Mouse (Mus musculus) embryonic fibroblast, embryonic 13.5 days (primary cell): ENCODE results near the gene Chodl.

ENCODE experiments used
- CTCF ChIP-seq: IDR thresholded peaks from 2 replicates; pipeline ENCODE4 v1.5.1; 2011; ENCODE audit warnings: mild to moderate bottlenecking, control low read depth, low read length, moderate library complexity, borderline replicate concordance; ENCODE audit not compliant: insufficient read depth
- POLR2A ChIP-seq: IDR thresholded peaks from 2 replicates; pipeline ENCODE4 v1.6.1; 2011; ENCODE audit warnings: low read depth, mild to moderate bottlenecking, control low read depth, low read length, moderate library complexity

- TF ChIP-seq POLR2A (no peak), CTCF (no peak)
Observed at GRCm38 (mm10) chr16:78930382-78931286, at the start of gene Chodl.
